Mouse (Mus musculus) heart, embryonic 12.5 days (tissue): Measurements from ENCODE around the gene Gucy1b1. TPM values are rescaled to one million over a fixed set of nuclear protein-coding genes. Genes with fewer than 3 reads are reported as not detected.

Source experiments
- ATAC-seq: fragments of 200-750 bp; cut with Nextera tagmentation; 2 replicates; pipeline ENCODE4 v1.8.0; 2017; ENCODE audit warnings: moderate TSS enrichment, moderate library complexity; ENCODE audit not compliant: insufficient number of reproducible peaks, low FRiP score
- H3K27ac ChIP-seq: fragments of 300-500 bp; sonication (generic); 2 replicates; pipeline ENCODE4 v1.5.1; 2016; ENCODE audit warnings: mild to moderate bottlenecking, moderate library complexity; ENCODE audit not compliant: poor library complexity, severe bottlenecking
- H3K27me3 ChIP-seq: fragments of 300-500 bp; sonication (generic); replicated peaks from 2 replicates; pipeline ENCODE4 v1.6.1; 2016; ENCODE audit warnings: mild to moderate bottlenecking, moderate library complexity
- H3K36me3 ChIP-seq: fragments of 300-500 bp; sonication (generic); 2 replicates; pipeline ENCODE4 v1.6.1; 2016; ENCODE audit warnings: mild to moderate bottlenecking, moderate library complexity
- H3K4me1 ChIP-seq: fragments of 300-500 bp; sonication (generic); replicated peaks from 2 replicates; pipeline ENCODE4 v1.6.1; 2016; ENCODE audit warnings: mild to moderate bottlenecking
- H3K4me2 ChIP-seq: fragments of 300-500 bp; sonication (generic); 2 replicates; pipeline ENCODE4 v1.6.1; 2016; ENCODE audit warnings: mild to moderate bottlenecking, moderate library complexity
- H3K4me3 ChIP-seq: fragments of 300-500 bp; sonication (generic); 2 replicates; pipeline ENCODE4 v1.5.1; 2016; ENCODE audit warnings: mild to moderate bottlenecking
- H3K9ac ChIP-seq: fragments of 300-500 bp; sonication (generic); 2 replicates; pipeline ENCODE4 v1.6.1; 2016; ENCODE audit warnings: mild to moderate bottlenecking, moderate library complexity
- H3K9me3 ChIP-seq: fragments of 300-500 bp; sonication (generic); replicated peaks from 2 replicates; pipeline ENCODE4 v1.6.1; 2016; ENCODE audit warnings: mild to moderate bottlenecking, moderate library complexity
- WGBS: fragments of 180-500 bp; shearing (Covaris S2); methylation state at CpG from one replicate; pipeline ENCODE4 v1.1.7; 2016; 5-methylcytosine and 5-hydroxymethylcytosine counted together
- microRNA-seq: library from miRNA; unstranded; fragments of <30 nt; microRNA quantifications from one replicate; pipeline ENCODE4, GENCODE M21; 2017
- polyA plus RNA-seq: library from polyadenylated mRNA; unstranded; fragments of >200 nt; fragmentation: Nextera tagmentation; extraction: Ambion mirVana; gene quantifications from 2 replicates; pipeline ENCODE4 v1.2.1, GENCODE M21; 2016

Gucy1b1 gene
- polyA plus RNA-seq, 1 experiment from 2014 or later: 62.6 TPM

GRCm38 (mm10) chr3:81987628-81988027 lies 86.9 kb downstream of the Gucy1b1 start:
- no peak overlapping the region for H3K27ac ChIP-seq
- H3K4me3 ChIP-seq: no peak overlapping the region
- no peaks in the 10 kb centered on the region for H3K27me3 ChIP-seq
- 88% methylated on average over 3 of the region's 3 CpGs for WGBS
- ATAC-seq: no peak
- no peak overlapping the region for H3K9ac ChIP-seq
- H3K36me3 ChIP-seq: no peaks in the 10 kb centered on the region
- peaks cover 12% of the 10 kb centered on the region for H3K4me1 ChIP-seq
- H3K4me2 ChIP-seq: no peak overlapping the region
- H3K9me3 ChIP-seq: no peaks in the 10 kb centered on the region

GRCm38 (mm10) chr3:81986103-81986502 lies 88.4 kb downstream of the Gucy1b1 start:
- Histone ChIP-seq H3K27ac (no peak overlapping the region), H3K36me3 (no peaks in the 10 kb centered on the region), H3K27me3 (no peaks in the 10 kb centered on the region), H3K4me2 (no peak overlapping the region), H3K4me1 (peaks cover 18% of the 10 kb centered on the region), H3K9ac (no peak overlapping the region), H3K4me3 (no peak overlapping the region), H3K9me3 (no peaks in the 10 kb centered on the region)
- no peak for ATAC-seq
- WGBS: 96% methylated on average over 2 of the region's 2 CpGs

DNA sequence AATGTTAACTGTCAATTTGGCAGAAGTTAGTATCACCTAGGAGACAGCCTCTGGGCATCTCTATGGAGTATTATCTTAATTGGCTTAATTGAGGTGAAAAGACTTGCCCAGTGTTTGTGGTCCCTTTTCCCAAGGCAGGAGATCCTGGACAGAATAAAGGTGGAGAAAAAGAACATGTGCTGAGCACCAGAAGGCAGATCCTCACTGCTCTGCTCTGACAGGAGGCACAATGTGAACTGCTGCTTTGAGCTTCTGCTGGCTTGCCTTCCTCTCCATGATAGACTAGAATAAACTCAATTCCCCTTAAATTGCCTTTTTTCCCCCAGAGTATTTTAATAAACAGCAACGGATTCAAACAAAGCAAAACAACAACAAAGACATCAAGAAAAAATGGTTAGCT lies 89.4 kb downstream of the Gucy1b1 start:
- no peak overlapping the region for H3K4me2 ChIP-seq
- no peaks in the 10 kb centered on the region for H3K9me3 ChIP-seq
- 50% methylated on average over 1 of the region's 1 CpGs for WGBS
- H3K9ac ChIP-seq: no peak overlapping the region
- H3K27me3 ChIP-seq: no peaks in the 10 kb centered on the region
- no peak for ATAC-seq
- H3K4me1 ChIP-seq: peaks cover 14% of the 10 kb centered on the region
- no peak overlapping the region for H3K4me3 ChIP-seq
- H3K27ac ChIP-seq: no peak overlapping the region
- H3K36me3 ChIP-seq: no peaks in the 10 kb centered on the region

DNA sequence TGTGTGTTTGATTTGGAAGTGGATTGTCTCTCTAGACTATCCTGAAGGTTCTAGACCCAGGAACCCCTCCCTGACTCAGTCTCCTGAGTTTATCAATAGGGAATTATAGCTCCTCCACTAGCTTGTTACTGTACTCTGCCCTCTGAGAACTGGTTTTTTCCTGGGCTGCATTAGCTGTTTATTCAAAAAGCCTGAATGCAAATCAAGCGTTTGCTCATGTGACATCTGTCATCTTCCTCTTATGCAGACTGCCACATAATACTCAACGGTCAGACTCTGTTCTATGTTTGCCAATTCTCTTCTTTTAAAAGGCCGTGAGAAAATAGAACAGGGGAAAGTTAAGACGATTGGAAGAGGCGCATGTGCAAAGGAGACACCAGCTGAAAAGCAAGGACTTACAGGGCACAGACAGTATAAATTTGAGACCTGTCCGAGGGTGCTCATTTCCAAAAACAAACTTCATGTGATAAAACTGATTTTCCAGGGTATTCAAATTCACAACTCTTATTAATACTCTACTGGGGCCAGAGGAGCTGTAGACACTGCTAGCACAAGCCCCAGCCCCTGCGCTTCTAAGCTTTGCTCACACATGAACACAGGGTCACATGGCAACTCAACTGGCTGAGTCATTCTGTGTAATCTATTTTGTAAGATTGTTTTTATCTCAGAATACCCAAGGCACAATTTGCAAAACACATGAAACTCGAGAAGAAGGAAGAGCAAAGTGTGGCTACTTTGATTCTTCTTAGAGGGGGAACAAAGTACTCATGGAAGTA lies 91.2 kb downstream of the Gucy1b1 start:
- Histone ChIP-seq H3K36me3 (no peaks in the 10 kb centered on the region), H3K9ac (no peak overlapping the region), H3K4me3 (no peak overlapping the region), H3K4me1 (peaks cover 6% of the 10 kb centered on the region; the same call in 1 of the 2 replicates), H3K27ac (no peak overlapping the region), H3K9me3 (no peaks in the 10 kb centered on the region), H3K27me3 (no peaks in the 10 kb centered on the region), H3K4me2 (no peak overlapping the region)
- 72% methylated on average over 8 of the region's 8 CpGs for WGBS
- no peak for ATAC-seq

Small RNA genes lying within 50 kb of the gene (microRNA-seq; reads per million reads assigned to microRNA genes)
- gene Mir7010: not detected

Other genes with a start within 250 kb of the Gucy1b1 start
- gene Ctso, start 142.1 kb downstream of the Gucy1b1 start, polyA plus RNA-seq: 17.5 and 18.7 TPM in 2 replicates
- gene Tdo2, start 98.5 kb downstream of the Gucy1b1 start, polyA plus RNA-seq: 0.54 and 0.78 TPM in 2 replicates
- gene Asic5, start 92.4 kb downstream of the Gucy1b1 start, polyA plus RNA-seq: not detected in 2 replicates
- 51.3 and 53.3 TPM in 2 replicates for gene Gucy1a1, start 71.1 kb upstream of the Gucy1b1 start, polyA plus RNA-seq